Mouse (Mus musculus): ENCODE measurements at regions not wholly inside any gene's neighbourhood (a gene's known extent, or its start where the extent isn't known, plus 50 kb on each side); places are given as distances from the start of the nearest gene placed in this dataset.

- DNase-seq (ENCODE audit: low spot score in 2 of 2) = no peak
Measured at GRCm38 (mm10) chr15:68457239-68457638, 1956.5 kb upstream of the Lrrc6 start.

GRCm38 (mm10) chr15:68451971-68452370, 1951.3 kb upstream of the Lrrc6 start:
- DNase-seq (ENCODE audit: low spot score in 2 of 2) = no peak

- DNase-seq (ENCODE audit: low spot score in 2 of 2) = no peak
Measured at GRCm38 (mm10) chr15:68445341-68445740, 1944.6 kb upstream of the Lrrc6 start.

- no peak for DNase-seq (ENCODE audit: low spot score in 2 of 2)
Measured at GRCm38 (mm10) chr15:68440636-68441035, 1939.9 kb upstream of the Lrrc6 start.

GRCm38 (mm10) chr15:68435961-68436360, 1935.3 kb upstream of the Lrrc6 start:
- DNase-seq (ENCODE audit: low spot score in 2 of 2) = no peak

- no peak for DNase-seq (ENCODE audit: low spot score in 2 of 2)
Measured at GRCm38 (mm10) chr15:68431251-68431650, 1930.5 kb upstream of the Lrrc6 start.

- no peak for DNase-seq (ENCODE audit: low spot score in 2 of 2)
Measured at GRCm38 (mm10) chr15:68430486-68430885, 1929.8 kb upstream of the Lrrc6 start.

GRCm38 (mm10) chr15:68428444-68429228, 1927.9 kb upstream of the Lrrc6 start:
- peak in 1 of 2 experiments; percentile 59 for DNase-seq (ENCODE audit: low spot score in 2 of 2)

GRCm38 (mm10) chr15:68417142-68417541, 1916.4 kb upstream of the Lrrc6 start:
- DNase-seq (ENCODE audit: low spot score in 2 of 2) = no peak

GRCm38 (mm10) chr15:68415401-68415925, 1914.8 kb upstream of the Lrrc6 start:
- DNase-seq (ENCODE audit: low spot score in 2 of 2) = peak in 1 of 2 experiments; percentile 10

- no peak for DNase-seq (ENCODE audit: low spot score in 2 of 2)
Measured at GRCm38 (mm10) chr15:68414047-68414446, 1913.3 kb upstream of the Lrrc6 start.

GRCm38 (mm10) chr15:68412697-68413096, 1912.0 kb upstream of the Lrrc6 start:
- no peak for DNase-seq (ENCODE audit: low spot score in 2 of 2)

GRCm38 (mm10) chr15:68412156-68412555, 1911.4 kb upstream of the Lrrc6 start:
- no peak for DNase-seq (ENCODE audit: low spot score in 2 of 2)

GRCm38 (mm10) chr15:68403554-68404070, 1902.9 kb upstream of the Lrrc6 start:
- DNase-seq (ENCODE audit: low spot score in 2 of 2) = no peak

GRCm38 (mm10) chr15:68401726-68402125, 1901.0 kb upstream of the Lrrc6 start:
- DNase-seq (ENCODE audit: low spot score in 2 of 2) = no peak

GRCm38 (mm10) chr15:68401006-68401405, 1900.3 kb upstream of the Lrrc6 start:
- no peak for DNase-seq (ENCODE audit: low spot score in 2 of 2)

GRCm38 (mm10) chr15:68396566-68396965, 1895.9 kb upstream of the Lrrc6 start:
- no peak for DNase-seq (ENCODE audit: low spot score in 2 of 2)

- DNase-seq (ENCODE audit: low spot score in 2 of 2) = peak in 1 of 2 experiments; percentile 8
Measured at GRCm38 (mm10) chr15:68394749-68395148, 1894.0 kb upstream of the Lrrc6 start.

- DNase-seq (ENCODE audit: low spot score in 2 of 2) = no peak
Measured at GRCm38 (mm10) chr15:68394157-68394556, 1893.4 kb upstream of the Lrrc6 start.

GRCm38 (mm10) chr15:68391737-68392136, 1891.0 kb upstream of the Lrrc6 start:
- DNase-seq (ENCODE audit: low spot score in 2 of 2) = no peak

GRCm38 (mm10) chr15:68389855-68390254, 1889.1 kb upstream of the Lrrc6 start:
- no peak for DNase-seq (ENCODE audit: low spot score in 2 of 2)

GRCm38 (mm10) chr15:68387349-68388065, 1886.8 kb upstream of the Lrrc6 start:
- DNase-seq (ENCODE audit: low spot score in 2 of 2) = no peak

All from adrenal gland, adult 18-20 months (tissue).